Mouse (Mus musculus) midbrain, embryonic 10.5 days (tissue): ENCODE data around the gene Best2. TPM values are rescaled to one million over a fixed set of nuclear protein-coding genes. Genes with fewer than 3 reads are reported as not detected.
A peak's percentile ranks its signal among the peaks of the same experiment; 100 is the strongest.

Experiments used
- DNase-seq: peaks from one replicate; pipeline ENCODE4 v3.0.0-alpha.2; 2017; ENCODE audit warnings: low spot score
- H3K27ac ChIP-seq: fragments of 300-500 bp; sonication (generic); replicated peaks from 2 replicates; pipeline ENCODE4 v1.5.1; 2016; ENCODE audit warnings: mild to moderate bottlenecking
- H3K27me3 ChIP-seq: fragments of 300-500 bp; sonication (generic); 2 replicates; pipeline ENCODE4 v1.6.1; 2016; ENCODE audit warnings: low read depth, mild to moderate bottlenecking; ENCODE audit not compliant: poor library complexity, severe bottlenecking
- H3K36me3 ChIP-seq: fragments of 300-500 bp; sonication (generic); 2 replicates; pipeline ENCODE4 v1.6.1; 2016; ENCODE audit warnings: mild to moderate bottlenecking, moderate library complexity
- H3K4me1 ChIP-seq: fragments of 300-500 bp; sonication (generic); 2 replicates; pipeline ENCODE4 v1.6.1; 2016
- H3K4me3 ChIP-seq: fragments of 300-500 bp; sonication (generic); 2 replicates; pipeline ENCODE4 v1.5.1; 2016; ENCODE audit warnings: mild to moderate bottlenecking, moderate library complexity
- H3K9me3 ChIP-seq: fragments of 300-500 bp; sonication (generic); replicated peaks from 2 replicates; pipeline ENCODE4 v1.6.1; 2016; ENCODE audit warnings: mild to moderate bottlenecking
- WGBS: fragments of 180-500 bp; shearing (Covaris S2); methylation state at CpG from one replicate; pipeline ENCODE4 v1.1.7; 2016; 5-methylcytosine and 5-hydroxymethylcytosine counted together
- polyA plus RNA-seq: library from polyadenylated mRNA; unstranded; fragments of >200 nt; fragmentation: Nextera tagmentation; extraction: Ambion mirVana; gene quantifications from 2 replicates; pipeline ENCODE4 v1.2.1, GENCODE M21; 2016

Best2 gene
- polyA plus RNA-seq, 1 experiment from 2014 or later = not detected

DNA sequence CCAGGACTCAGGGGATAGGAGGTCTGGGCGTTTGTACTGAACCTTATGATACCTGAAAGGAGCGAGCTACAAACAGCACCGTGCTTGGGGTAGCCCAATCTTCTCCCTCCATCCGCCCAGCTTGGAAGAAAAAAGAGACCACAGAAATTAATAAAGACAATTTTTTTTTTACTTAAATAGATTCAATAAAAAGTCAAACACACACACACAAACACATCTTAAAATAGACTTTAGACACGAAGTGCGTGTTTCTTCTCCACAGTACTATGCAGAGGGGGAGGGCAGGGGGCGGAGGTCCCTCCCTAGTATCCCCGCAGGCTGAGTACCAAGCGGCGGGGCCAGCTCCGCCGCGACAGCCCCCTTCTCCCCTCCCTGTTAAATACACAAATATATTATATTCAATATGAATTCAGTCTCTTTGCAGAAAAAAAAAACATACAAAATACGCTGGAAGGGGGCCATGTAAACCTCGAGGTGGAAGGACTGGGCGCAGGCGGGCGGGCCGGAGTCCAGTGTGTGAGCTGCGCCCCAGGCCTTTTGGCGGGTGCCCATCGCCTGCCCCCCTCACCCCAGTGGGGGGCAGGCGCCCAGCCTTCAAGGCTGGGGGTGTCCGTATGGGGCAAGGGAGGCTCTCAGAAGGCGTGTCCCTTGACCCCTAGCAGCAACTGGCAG, 37.4 kb downstream of the Best2 start:
- Histone ChIP-seq H3K27ac (peak overlapping the region; percentile 76), H3K36me3 (peaks cover 35% of the 10 kb centered on the region), H3K4me3 (peak overlapping the region; percentile 64), H3K27me3 (peaks cover 54% of the 10 kb centered on the region), H3K4me1 (peaks cover 62% of the 10 kb centered on the region), H3K9me3 (no peaks in the 10 kb centered on the region)
- 3% methylated on average over 25 of the region's 25 CpGs for WGBS
- DNase-seq = no peak

DNA sequence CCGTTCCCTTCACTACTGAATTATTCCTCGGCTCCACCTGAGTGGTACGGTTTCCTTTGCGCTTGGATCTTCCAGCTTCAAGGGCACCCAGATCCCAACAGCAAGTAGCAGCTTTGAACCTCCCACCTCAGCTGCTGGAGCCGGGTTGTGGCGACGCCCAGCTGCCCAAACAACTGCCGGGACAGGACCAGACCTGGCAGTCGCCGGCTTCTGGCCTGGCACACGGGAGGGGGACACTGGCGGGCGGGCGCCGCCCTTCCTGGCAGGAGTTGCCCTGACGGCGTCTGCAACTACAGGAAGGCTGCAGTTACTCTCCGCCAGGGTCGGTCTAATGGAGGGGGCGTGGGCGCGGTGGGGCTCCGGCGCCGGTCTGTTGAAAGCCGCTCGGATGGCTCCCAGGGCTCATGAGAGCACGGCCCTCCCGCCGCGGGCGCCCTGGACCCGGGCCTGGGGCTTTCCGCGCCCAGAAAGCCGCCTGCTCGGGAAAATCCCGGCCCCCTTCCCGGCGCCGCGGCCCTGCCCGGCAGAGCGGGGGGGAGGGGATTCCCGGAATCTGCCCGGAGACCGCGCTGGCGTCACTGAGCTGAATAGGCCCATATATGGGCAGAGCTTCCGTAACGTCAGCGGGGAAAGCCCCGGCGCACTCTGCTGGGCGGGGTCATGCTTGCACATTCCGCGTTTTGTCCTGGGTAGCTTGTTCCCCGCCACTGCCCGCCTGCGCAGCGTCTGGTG, 38.1 kb downstream of the Best2 start:
- peaks cover 46% of the 10 kb centered on the region for H3K27me3 ChIP-seq
- H3K4me1 ChIP-seq = peaks cover 68% of the 10 kb centered on the region
- no peaks in the 10 kb centered on the region for H3K9me3 ChIP-seq
- 1% methylated on average over 61 of the region's 61 CpGs for WGBS
- H3K27ac ChIP-seq = peak overlapping the region; percentile 76
- H3K4me3 ChIP-seq = peak overlapping the region; percentile 64
- H3K36me3 ChIP-seq = peaks cover 42% of the 10 kb centered on the region
- peak; percentile 94 for DNase-seq

DNA sequence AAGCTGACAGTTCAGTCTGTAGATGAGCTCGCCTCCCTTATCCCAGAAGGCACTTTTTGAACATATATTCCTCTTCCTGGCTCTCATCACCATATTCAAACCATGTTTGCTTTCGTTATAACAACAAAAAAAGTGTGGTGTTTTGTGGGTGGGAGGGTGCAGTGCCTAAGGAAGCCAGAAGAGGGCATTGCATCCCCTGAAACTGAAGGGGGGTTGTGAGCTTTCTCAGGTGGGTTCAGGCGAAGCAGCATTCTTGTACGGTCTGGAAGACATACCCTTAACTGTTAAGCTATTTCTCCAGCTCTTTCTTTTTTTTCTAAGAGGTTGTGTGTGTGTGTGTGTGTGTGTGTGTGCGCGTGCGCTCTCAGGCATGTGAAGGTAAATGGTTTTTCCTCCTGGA, 38.9 kb downstream of the Best2 start:
- H3K36me3 ChIP-seq = peaks cover 48% of the 10 kb centered on the region
- H3K27ac ChIP-seq = no peak overlapping the region
- peaks cover 70% of the 10 kb centered on the region for H3K4me1 ChIP-seq
- 33% methylated on average over 7 of the region's 7 CpGs for WGBS
- peaks cover 39% of the 10 kb centered on the region for H3K27me3 ChIP-seq
- no peaks in the 10 kb centered on the region for H3K9me3 ChIP-seq
- H3K4me3 ChIP-seq = peak overlapping the region; percentile 64; the same call in 1 of the 2 replicates
- DNase-seq = peak; percentile 59

DNA sequence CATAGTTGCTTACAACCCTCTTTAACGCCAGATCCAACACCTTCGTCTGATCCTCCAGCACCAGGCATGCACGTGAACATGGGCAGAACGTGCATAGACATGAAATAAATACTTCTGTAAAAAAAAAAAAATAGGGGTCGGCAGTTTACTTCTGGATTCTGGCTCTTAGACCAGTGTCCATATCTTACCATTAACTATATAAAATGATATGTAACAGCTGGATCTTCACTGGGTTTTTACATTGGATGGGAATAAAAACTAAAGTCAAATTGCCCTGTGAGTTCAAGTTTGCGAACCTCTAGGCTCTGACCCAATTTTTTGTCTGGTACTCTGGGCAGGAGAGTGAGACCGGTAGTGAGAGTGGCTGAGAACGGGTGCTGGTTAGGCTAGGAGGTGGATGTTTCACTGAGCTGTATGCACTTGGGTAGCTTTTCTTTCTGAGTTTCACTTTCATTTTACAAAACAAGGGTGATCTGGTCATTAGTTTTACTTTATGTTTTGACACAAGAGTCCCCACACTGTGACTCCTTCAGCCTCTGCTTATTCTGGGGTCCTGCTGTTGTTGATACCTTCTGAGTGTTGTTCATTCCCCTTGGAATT, 39.7 kb downstream of the Best2 start:
- no peak overlapping the region for H3K4me3 ChIP-seq
- peaks cover 65% of the 10 kb centered on the region for H3K4me1 ChIP-seq
- no peak overlapping the region for H3K27ac ChIP-seq
- DNase-seq = no peak
- peaks cover 48% of the 10 kb centered on the region for H3K36me3 ChIP-seq
- 82% methylated on average over 8 of the region's 8 CpGs for WGBS
- peaks cover 31% of the 10 kb centered on the region for H3K27me3 ChIP-seq
- no peaks in the 10 kb centered on the region for H3K9me3 ChIP-seq

DNA sequence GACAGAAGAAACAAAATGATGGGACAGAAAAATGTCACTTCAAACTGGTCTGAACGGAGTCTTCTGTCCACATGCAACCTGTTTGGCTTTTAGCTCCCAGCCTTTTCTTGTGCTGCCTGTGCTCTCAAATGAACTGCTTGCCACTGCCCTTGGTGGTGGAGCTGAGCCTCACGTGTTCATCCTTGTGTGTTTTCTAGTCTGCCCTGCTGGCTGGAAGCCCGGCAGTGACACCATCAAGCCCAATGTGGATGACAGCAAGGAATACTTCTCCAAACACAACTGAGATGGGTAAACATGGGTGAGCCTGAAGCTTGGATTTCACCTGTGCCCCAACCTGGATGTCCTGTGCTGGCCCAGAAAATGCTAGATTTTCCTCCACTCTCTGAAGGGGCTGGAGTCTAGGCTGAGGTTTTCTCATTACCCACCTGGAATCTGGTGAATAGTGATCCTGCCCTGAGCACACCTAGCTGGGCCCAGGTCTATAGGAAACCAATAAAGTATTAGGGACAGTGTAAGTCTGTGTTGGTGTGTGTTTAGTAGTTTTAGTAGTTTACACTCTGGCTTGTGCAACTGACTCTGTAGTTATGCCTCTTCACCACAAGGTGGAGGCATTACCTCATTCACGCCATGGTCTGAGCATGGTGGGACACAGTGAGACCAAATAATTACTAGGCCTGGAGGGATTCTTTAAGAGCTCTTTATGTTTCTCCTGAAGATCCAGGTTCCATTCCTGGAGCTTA, 40.4 kb downstream of the Best2 start:
- Histone ChIP-seq H3K9me3 (no peaks in the 10 kb centered on the region), H3K4me1 (peaks cover 60% of the 10 kb centered on the region), H3K4me3 (no peak overlapping the region), H3K27ac (no peak overlapping the region), H3K36me3 (peaks cover 48% of the 10 kb centered on the region), H3K27me3 (peaks cover 24% of the 10 kb centered on the region)
- 70% methylated on average over 4 of the region's 4 CpGs for WGBS
- no peak for DNase-seq

DNA sequence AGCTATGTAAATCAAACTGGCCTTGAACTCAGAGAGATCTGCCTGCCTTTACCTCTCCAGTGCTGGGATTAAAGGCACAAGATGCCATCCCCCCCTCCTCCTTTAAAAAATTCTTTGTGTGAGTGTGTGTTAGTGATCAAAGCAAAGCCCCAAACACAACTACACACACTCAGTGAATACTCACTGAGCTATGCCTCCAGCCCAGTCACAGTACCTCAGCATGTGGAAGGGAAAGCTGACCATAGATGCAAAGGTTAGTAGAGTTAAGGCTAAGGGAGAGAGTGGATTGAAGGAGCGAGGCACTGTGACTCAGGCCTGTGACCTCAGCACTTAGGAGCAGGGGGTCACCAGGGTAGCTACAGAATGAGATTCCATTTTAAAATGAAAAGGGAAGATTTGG, 41.3 kb downstream of the Best2 start:
- WGBS = 91% methylated on average over 1 of the region's 1 CpGs
- peaks cover 60% of the 10 kb centered on the region for H3K4me1 ChIP-seq
- H3K36me3 ChIP-seq = peaks cover 48% of the 10 kb centered on the region
- DNase-seq = no peak
- H3K27ac ChIP-seq = no peak overlapping the region
- peaks cover 15% of the 10 kb centered on the region for H3K27me3 ChIP-seq
- no peak overlapping the region for H3K4me3 ChIP-seq
- no peaks in the 10 kb centered on the region for H3K9me3 ChIP-seq

DNA sequence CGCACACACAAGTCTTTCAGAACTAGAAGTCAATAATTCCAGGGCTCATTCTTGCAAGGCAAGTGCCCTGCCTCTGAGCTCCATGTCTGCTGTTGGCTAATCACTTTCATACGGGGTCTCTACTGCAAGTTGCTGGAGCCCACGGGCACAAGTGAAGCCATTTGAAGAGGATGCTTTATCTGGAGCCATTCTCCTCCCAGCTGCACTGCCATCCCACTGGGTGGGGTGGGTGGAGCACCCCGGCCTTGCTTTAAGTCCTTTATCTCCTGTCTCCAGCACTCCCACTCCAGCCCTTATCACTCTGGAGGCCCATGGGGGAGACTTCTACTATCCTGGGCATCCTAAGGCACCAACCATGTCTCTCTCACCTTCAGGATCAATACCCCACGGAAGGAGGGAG, 43.4 kb downstream of the Best2 start:
- no peak for DNase-seq
- Histone ChIP-seq H3K4me1 (peaks cover 57% of the 10 kb centered on the region), H3K36me3 (peaks cover 52% of the 10 kb centered on the region), H3K4me3 (peak overlapping the region; percentile 91), H3K27ac (peak overlapping the region; percentile 98), H3K27me3 (no peaks in the 10 kb centered on the region), H3K9me3 (no peaks in the 10 kb centered on the region)
- 73% methylated on average over 5 of the region's 5 CpGs for WGBS

DNA sequence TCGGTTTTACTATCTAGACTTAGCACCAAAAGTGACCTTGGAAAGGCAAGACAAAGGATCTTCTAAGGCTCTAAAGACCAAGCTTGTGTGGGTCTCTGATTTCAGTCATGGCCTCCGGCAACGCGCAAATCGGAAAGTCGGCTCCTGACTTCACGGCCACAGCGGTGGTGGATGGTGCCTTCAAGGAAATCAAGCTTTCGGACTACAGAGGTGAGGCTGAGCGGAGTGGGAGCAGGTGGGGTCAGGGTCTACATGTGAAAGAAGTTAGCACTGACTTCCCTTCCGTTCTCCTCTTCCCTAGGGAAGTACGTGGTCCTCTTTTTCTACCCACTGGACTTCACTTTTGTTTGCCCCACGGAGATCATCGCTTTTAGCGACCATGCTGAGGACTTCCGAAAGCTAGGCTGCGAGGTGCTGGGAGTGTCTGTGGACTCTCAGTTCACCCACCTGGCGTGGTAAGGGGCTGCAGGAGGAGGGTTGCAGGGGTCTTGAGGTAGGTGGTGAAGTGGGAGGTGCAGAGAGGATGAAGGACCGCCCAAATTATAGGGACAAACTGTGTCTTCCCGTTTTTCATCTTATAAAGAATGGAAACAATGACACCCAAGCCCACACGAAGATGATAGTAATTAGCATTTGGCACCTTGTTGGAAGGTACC, 44.1 kb downstream of the Best2 start:
- peak overlapping the region; percentile 91 for H3K4me3 ChIP-seq
- H3K4me1 ChIP-seq = peaks cover 56% of the 10 kb centered on the region
- WGBS = 22% methylated on average over 21 of the region's 21 CpGs
- no peaks in the 10 kb centered on the region for H3K27me3 ChIP-seq
- no peaks in the 10 kb centered on the region for H3K9me3 ChIP-seq
- no peak for DNase-seq
- H3K36me3 ChIP-seq = peaks cover 51% of the 10 kb centered on the region
- peak overlapping the region; percentile 98 for H3K27ac ChIP-seq

DNA sequence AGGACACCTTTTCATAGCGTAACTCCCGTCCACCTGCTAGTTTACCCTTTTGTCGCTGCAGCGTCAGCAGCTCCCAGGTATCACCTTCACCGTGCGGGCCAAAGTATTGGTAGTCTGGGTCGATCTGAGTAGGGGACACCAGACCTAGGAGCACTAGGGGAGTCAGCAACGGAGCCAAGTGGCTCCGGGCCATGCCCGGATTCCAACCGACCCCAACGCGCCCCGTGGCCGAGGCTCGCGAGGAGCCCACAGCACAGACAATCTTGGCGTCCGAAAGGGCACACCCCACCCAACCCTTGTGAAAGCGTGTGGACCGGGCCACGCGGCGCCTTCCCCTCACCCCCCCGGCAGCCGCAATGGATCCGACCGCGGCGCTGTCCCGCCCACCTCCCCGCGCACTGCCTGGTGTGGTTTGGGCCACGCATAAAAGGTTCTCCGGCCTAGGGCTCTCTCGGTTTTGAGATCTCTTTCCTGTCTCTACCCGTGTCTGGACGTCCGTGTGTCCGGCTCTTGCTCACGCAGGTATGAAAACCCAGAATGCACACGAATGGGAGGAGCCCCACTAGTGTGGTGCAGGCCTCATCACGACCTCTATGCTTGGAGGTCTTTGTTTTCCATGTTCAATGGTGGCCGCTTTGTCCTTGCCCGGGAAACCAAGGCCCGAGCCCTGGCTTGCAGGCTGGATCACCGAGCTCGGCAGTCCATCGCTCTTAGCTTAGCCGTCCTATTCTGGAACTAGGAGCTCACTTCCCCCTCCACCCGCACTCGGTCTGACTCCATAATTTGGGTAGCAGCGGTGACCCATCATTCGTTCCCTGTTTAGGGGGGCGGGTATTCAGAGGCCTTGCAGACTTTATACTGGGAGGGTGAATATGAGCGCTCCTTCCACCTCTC, 44.8 kb downstream of the Best2 start, which contains the start of the genes Gm49661, Prdx2 and Rnaseh2a:
Gm49661 (minus strand) TSS at position 193 of the 894 bp plus-strand sequence.
Prdx2 (plus strand) TSS at position 347 of the 894 bp plus-strand sequence.
Rnaseh2a (minus strand) TSS at position 527 of the 894 bp plus-strand sequence.
- peak within 1 kb of the TSS; percentile 91 for H3K4me3 ChIP-seq
- WGBS = under 1% methylated on average over 56 of the region's 56 CpGs
- peaks cover 58% of the 10 kb centered on the region for H3K4me1 ChIP-seq

DNA sequence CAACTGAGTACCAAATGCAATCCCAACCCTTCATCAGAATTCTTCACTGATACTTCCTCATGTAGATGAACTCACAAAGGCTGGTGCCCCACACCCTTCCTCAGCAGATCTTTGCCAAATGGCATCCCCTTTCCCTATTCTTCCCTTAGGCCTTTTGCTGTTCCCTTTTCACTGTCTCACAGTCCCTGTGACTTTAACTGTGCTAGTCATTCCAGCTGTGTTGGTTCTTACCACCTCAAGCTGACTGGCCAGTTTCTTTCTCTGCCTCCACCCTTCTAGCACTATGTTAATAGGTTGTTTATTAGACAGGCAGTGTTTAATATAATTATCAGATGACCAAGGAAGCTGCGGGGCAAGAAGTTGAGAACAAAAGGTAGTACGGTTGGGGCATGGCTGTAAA, 45.7 kb downstream of the Best2 start:
- no peak for DNase-seq
- Histone ChIP-seq H3K4me1 (peaks cover 58% of the 10 kb centered on the region), H3K9me3 (no peaks in the 10 kb centered on the region), H3K36me3 (peaks cover 43% of the 10 kb centered on the region), H3K4me3 (peak overlapping the region; percentile 91), H3K27me3 (no peaks in the 10 kb centered on the region), H3K27ac (peak overlapping the region; percentile 98)
- 33% methylated on average over 2 of the region's 2 CpGs for WGBS

More for the DNA sequence above, 44.8 kb downstream of the Best2 start, which contains the start of the genes Gm49661, Prdx2 and Rnaseh2a:
- DNase-seq = peak; percentile 87
- Histone ChIP-seq H3K27me3 (no peaks in the 10 kb centered on the region), H3K9me3 (no peaks in the 10 kb centered on the region), H3K36me3 (peaks cover 43% of the 10 kb centered on the region), H3K27ac (peak within 1 kb of the TSS; percentile 98)
